Mouse (Mus musculus): ENCODE results near the gene Mipep. TPM values are rescaled to one million over a fixed set of nuclear protein-coding genes. Genes with fewer than 3 reads are reported as not detected.

Mipep gene
- 10 to 100 TPM; 30.4 to 31.2 TPM for total RNA-seq (2021)
- long read RNA-seq, experiment 1, transcript Mipep-201 (19 exons, 3,015 nt): major isoform, 36 of 39 reads
- long read RNA-seq, experiment 1, partial matches to known transcripts: 3 of 39 reads
- long read RNA-seq, experiment 1, other reads (novel, unspliced or antisense): 0 of 39 reads
- long read RNA-seq, experiment 2, transcript Mipep-201 (19 exons, 3,015 nt): major isoform, 59 of 68 reads
- long read RNA-seq, experiment 2, partial matches to known transcripts: 1 of 68 reads
- long read RNA-seq, experiment 2, other reads (novel, unspliced or antisense): 8 of 68 reads

- DNase-seq: peak; percentile 75
Observed at GRCm38 (mm10) chr14:60784427-60785315, at the start of gene Mipep. TSS of gene Mipep (plus strand) at chr14:60784573.

DNA sequence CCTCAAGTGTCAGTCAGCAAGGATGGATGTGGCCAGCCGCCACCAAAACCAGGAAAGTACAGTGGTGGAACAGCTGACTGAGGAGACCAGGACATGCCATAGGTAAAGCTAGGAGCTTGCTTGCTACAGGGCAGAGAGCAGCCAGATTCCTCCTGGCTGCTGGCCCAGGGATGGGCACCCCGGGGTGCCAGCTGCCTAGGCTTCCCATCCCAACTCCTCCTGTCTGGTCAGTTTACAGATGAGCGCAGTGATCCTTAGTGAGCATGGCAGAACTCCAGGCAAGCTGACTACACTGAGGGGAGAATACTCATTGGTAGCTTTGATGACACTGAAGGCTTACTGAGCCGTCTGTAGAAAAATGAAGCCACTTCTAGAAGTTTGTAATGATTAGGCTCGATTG lies 49.2 kb upstream of the Mipep start:
- peak; percentile 35 for DNase-seq

DNA sequence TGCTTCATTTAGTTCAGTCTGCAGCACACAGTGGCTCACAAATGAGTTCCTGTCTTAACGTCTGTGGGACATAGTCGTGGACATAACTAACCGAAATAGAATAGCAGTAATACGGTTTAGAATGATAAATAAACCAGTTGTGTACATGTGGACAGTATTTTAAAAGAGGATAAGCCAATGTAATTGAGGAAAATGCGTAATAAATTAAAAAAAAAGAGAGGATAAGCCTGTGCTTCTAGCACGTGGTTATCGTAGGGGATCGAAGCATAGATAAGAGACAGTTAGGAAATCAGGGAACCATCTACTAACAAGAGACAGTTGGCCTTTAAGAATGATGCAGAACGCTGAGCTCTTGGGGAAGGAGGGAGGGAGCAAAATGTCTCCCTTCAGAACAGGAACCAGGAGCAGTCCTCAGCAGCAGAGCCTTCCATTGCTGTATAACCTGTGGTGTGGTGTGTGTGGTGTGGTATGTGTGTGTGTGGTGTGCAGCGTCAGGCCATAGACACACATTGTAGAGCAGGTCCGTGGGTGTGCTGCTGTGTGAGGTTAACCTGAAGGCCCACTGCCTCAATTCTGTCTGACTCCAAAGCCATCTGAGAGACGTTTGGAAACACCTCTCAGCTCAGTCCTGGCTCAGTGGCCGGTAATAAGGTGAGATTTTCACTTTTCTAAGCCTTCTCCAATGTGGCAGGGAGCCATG lies 48.4 kb upstream of the Mipep start:
- DNase-seq: no peak

DNA sequence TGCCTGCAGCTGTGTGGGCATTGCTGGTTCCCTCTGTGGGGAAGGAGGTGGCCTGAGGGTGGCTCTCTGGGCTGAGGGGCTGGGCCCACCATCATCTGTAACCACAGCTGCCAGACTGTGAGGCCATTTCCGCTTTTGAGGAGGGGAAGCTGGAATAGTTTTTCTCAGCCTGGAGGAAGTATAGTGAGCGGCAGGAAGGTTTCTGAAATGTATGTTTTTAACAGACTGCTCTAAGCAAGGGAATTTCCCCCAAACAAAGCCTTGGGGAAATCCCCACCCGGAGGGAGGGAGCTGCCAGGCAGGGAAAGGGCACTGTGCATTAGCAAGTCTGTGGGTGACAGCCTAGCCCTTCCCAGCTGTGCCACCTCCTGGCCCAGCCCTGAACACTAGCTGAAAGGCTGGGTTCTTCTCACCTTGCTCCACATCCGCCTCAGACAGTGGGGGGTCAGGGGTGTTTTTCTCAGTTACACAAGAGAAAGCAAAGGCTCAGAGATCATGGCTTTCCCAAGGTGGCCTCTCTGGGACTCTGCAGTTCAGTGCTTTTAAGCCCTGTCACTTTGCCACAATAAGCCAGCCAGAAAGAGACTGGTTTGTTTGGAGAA lies 47.7 kb upstream of the Mipep start:
- peak; percentile 52 for DNase-seq

- no peak for DNase-seq
Observed at GRCm38 (mm10) chr14:60737202-60737611, 47.2 kb upstream of the Mipep start.

DNA sequence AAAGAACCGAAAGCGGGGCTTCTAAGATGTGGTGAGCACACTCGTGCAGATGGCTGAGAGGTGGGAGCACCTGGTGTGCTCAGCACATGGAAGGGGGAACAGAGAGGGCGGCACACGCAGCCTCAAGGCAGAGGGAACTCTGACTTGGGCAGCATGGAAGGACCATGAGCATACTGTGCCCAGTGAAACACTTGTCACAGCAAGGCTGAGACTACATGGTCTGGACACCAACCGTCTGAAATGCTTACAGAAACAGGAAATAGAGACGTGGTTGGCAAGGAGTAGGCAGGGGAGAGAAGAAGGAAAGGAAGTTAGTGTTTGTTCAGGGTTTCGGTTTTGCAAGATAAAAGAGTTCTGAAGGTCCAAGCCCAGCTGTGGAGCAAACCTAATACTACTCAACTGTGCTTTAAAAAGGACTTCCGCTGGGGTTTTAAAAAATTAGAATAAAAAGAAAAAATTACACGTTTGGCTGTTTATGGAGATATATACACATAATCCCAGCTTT lies 45.9 kb upstream of the Mipep start:
- DNase-seq: no peak

- no peak for DNase-seq
Observed at GRCm38 (mm10) chr14:60739155-60739554, 45.2 kb upstream of the Mipep start.

DNA sequence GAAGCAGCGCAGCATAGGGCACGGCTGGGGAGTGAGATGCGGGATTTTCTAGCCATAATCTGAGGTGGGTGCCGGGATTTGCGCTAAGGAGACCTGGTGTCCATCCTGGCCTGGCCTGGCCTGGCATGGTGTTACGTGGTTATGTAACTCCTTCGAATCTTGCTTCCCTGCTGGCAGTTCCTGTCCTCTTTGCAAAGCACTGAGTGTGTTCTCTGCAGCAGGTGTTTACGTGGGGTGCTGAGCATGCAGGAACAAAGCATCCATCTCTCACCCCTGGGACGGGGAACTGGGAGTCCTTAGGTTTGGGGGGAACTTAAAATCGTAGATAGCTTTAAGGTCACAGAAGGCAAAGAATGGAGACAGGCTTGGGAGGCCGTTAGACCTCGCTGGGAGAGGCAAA lies 44.8 kb upstream of the Mipep start:
- no peak for DNase-seq

DNA sequence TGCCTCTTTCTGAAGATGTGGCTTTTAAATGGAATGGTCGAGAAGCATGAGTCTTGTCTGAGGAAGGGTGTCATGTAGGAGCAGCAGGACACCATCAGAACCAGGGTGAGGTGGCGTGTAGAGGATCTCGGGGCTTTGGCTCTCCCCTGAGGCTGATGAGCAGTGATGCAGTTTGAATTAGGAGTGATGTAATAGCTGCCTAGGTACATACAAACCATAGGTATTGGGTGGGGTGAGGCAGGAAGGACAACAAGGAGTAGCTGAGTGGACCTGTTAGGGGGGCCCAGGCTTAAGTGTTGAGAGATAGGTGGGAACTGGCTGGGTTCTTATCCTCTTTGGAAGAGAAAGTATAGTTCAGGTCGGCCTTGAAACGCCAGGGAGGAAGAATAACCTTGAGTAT lies 43.9 kb upstream of the Mipep start:
- no peak for DNase-seq

DNA sequence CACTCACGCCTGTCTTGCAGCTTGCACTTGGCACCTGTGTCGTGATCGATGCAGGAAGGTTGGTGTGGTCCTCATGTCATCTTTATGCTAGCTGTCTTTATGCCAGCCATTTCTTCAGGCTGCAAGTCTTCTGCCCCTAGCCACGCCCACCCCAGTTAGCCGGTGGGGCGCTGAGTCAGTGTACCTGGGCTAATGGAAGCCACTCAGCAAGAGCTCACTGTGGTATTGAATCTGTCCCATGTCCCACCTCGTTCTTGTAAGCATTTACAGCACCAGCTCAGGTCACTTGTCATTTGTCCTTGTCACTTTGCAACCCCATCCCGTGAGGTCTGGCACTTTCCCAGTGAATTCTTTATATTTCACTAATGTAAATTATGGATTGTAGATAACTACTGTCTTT lies 43.3 kb upstream of the Mipep start:
- DNase-seq: no peak

GRCm38 (mm10) chr14:60741490-60741981 lies 42.8 kb upstream of the Mipep start:
- DNase-seq: no peak

DNA sequence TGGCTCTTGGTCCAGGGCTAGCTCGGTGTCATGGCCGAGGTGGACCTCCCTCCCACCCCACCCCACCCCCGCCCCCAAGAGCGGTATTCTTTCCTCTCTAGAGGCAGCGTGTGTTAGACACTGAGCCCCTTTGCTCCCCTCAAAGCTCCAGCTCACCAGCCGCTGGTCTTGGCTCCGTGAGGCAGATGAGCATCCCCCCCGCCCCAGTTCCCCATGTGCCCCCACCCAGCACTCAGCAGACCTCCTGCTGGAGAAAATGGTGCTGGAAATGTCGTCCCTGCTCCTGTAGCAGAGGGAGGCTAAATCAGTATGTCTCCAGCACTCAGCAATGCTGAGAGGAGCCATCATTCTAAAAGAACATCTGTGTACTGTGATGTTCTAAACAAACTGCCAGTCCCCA lies 40.7 kb upstream of the Mipep start:
- DNase-seq: no peak

GRCm38 (mm10) chr14:60745201-60745600 lies 39.2 kb upstream of the Mipep start:
- DNase-seq: no peak

GRCm38 (mm10) chr14:60746141-60746540 lies 38.2 kb upstream of the Mipep start:
- DNase-seq: no peak

GRCm38 (mm10) chr14:60747154-60747870 lies 37.1 kb upstream of the Mipep start:
- DNase-seq: no peak

DNA sequence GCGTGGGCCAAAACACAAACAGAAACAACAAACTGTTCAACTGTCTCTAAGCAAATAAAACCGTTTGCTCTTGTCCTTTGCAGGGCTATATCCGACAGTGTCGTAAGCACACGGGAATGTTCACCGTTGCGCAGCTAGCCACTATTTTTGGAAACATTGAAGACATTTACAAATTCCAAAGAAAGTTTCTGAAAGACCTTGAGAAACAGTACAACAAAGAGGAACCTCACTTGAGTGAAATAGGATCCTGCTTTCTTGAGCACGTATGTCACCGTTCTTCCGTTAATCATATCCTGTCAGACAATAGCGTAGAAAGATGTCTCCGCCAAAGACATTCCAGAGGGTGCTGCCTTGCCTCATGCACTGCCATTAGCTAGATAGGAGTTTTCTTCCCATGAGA lies 34.5 kb upstream of the Mipep start:
- no peak for DNase-seq

DNA sequence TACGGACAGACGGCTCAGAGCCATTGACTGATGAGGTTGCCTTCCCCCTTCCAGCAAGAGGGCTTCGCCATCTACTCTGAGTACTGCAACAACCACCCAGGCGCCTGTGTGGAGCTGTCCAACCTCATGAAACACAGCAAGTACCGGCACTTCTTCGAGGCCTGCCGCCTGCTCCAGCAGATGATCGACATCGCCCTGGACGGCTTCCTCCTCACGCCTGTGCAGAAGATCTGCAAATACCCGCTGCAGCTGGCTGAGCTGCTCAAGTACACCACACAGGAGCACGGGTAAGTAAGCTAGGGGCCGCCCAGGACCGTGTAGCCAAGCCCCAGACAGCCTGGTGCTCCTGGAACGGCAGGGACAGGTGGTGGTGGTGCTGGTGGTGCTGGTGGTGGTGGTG lies 32.8 kb upstream of the Mipep start:
- no peak for DNase-seq

DNA sequence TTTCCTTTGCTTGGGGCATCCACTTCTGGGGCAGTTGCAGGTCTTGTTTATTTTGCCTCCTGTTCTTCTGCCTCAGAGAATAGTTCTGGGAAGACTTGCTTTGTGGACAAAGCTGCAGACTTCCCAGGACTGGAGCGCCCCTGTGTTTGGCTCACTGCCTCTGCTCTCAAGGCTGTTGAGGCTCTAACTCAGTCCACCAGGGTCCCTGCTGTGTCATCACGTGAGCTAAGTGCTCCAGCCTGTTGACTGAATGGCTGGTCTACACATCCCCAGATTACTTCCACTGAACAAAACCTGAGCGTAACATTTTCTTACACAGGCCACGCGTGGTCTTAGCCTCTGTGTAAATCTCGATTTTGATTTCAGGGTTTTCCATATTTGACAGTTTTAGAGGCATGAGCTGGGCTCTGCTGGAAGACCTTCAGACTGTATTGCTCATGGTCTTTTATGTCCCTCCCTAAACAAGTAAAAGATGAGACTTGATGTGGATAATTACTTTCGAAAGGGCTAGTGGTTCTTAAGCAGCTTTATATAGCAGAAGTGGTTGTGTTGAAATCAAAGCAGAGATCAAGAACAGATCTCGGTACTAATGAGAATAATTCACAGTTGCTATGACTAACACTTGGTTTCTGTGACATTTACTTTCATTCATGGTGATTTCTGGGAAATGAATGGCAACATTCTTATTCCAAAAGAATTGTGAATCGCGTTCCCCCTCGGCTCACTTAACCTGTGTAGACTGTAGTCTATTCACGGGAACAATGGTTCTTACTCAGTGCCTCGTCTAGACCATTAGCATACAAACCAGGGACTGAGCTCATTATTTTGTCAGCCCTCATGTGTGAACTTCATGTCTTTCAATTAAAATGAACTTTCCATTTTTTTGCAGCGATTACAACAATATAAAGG lies 31.2 kb upstream of the Mipep start:
- no peak for DNase-seq

- no peak for DNase-seq
Observed at GRCm38 (mm10) chr14:60753801-60754126, 30.6 kb upstream of the Mipep start.

DNA sequence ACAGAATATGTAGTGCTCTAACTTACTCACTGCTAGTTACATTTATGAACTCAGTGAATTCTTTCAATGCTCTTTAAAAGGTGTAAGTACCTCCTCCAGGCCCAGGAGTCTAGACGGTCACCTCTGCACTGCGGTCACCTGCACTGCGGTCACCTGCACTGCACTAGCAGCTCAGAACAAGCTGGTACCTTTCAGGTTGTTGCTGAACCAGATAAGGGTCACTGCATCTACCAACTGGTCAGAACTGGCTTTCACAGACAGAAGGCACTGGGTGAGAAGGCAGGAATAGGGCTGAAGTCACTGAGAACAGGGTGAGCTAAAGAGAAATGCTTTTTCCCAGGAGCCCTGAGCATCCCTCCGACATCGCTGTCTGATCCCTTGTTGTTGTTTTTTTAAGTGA lies 29.7 kb upstream of the Mipep start:
- no peak for DNase-seq

- no peak for DNase-seq
Observed at GRCm38 (mm10) chr14:60756271-60756670, 28.1 kb upstream of the Mipep start.

Data from gastrocnemius, postnatal 25 days (tissue).